Mouse (Mus musculus): ENCODE results near the gene Zbtb16. TPM values are rescaled to one million over a fixed set of nuclear protein-coding genes. Genes with fewer than 3 reads are reported as not detected.

The Zbtb16 gene
- polyA plus RNA-seq, 1 experiment: 6.5 TPM

GRCm38 (mm10) chr9:48644376-48644775, 191.6 kb downstream of the Zbtb16 start:
- no peak for TF ChIP-seq GATA1 (IDR thresholded peaks at IDR 0.05; ENCODE audit: low read length)

GRCm38 (mm10) chr9:48641636-48642035, 194.4 kb downstream of the Zbtb16 start:
- no peak for TF ChIP-seq GATA1 (IDR thresholded peaks at IDR 0.05; ENCODE audit: low read length)

- TF ChIP-seq GATA1 (IDR thresholded peaks at IDR 0.05; ENCODE audit: low read length): no peak
Measured at GRCm38 (mm10) chr9:48640881-48641280, 195.1 kb downstream of the Zbtb16 start.

- TF ChIP-seq GATA1 (IDR thresholded peaks at IDR 0.05; ENCODE audit: low read length): no peak
Measured at GRCm38 (mm10) chr9:48638176-48638803, 197.7 kb downstream of the Zbtb16 start.

GRCm38 (mm10) chr9:48637161-48637560, 198.9 kb downstream of the Zbtb16 start:
- no peak for TF ChIP-seq GATA1 (IDR thresholded peaks at IDR 0.05; ENCODE audit: low read length)

- no peak for TF ChIP-seq GATA1 (IDR thresholded peaks at IDR 0.05; ENCODE audit: low read length)
Measured at GRCm38 (mm10) chr9:48635576-48636350, 200.3 kb downstream of the Zbtb16 start.

- TF ChIP-seq GATA1 (IDR thresholded peaks at IDR 0.05; ENCODE audit: low read length): no peak
Measured at GRCm38 (mm10) chr9:48633147-48633546, 202.9 kb downstream of the Zbtb16 start.

- TF ChIP-seq GATA1 (IDR thresholded peaks at IDR 0.05; ENCODE audit: low read length): no peak
Measured at GRCm38 (mm10) chr9:48619268-48619667, 216.8 kb downstream of the Zbtb16 start.

- no peak for TF ChIP-seq GATA1 (IDR thresholded peaks at IDR 0.05; ENCODE audit: low read length)
Measured at GRCm38 (mm10) chr9:48618589-48618988, 217.4 kb downstream of the Zbtb16 start.

- no peak for TF ChIP-seq GATA1 (IDR thresholded peaks at IDR 0.05; ENCODE audit: low read length)
Measured at GRCm38 (mm10) chr9:48618111-48618510, 217.9 kb downstream of the Zbtb16 start.

- TF ChIP-seq GATA1 (IDR thresholded peaks at IDR 0.05; ENCODE audit: low read length): no peak
Measured at GRCm38 (mm10) chr9:48617511-48618010, 218.5 kb downstream of the Zbtb16 start.

GRCm38 (mm10) chr9:48613221-48613620, 222.8 kb downstream of the Zbtb16 start:
- no peak for TF ChIP-seq GATA1 (IDR thresholded peaks at IDR 0.05; ENCODE audit: low read length)

GRCm38 (mm10) chr9:48612542-48612941, 223.5 kb downstream of the Zbtb16 start:
- TF ChIP-seq GATA1 (IDR thresholded peaks at IDR 0.05; ENCODE audit: low read length): no peak

- no peak for TF ChIP-seq GATA1 (IDR thresholded peaks at IDR 0.05; ENCODE audit: low read length)
Measured at GRCm38 (mm10) chr9:48611032-48611431, 225.0 kb downstream of the Zbtb16 start.

- TF ChIP-seq GATA1 (IDR thresholded peaks at IDR 0.05; ENCODE audit: low read length): no peak
Measured at GRCm38 (mm10) chr9:48609734-48610133, 226.3 kb downstream of the Zbtb16 start.

GRCm38 (mm10) chr9:48607417-48607816, 228.6 kb downstream of the Zbtb16 start:
- TF ChIP-seq GATA1 (IDR thresholded peaks at IDR 0.05; ENCODE audit: low read length): no peak

- TF ChIP-seq GATA1 (IDR thresholded peaks at IDR 0.05; ENCODE audit: low read length): no peak
Measured at GRCm38 (mm10) chr9:48606171-48606570, 229.9 kb downstream of the Zbtb16 start.
